Mouse (Mus musculus): Measurements from ENCODE around the gene 6030458C11Rik.
A peak's percentile ranks its signal among the peaks of the same experiment; 100 is the strongest.

Gene 6030458C11Rik

GRCm38 (mm10) chr15:12824197-12824952, at the start of gene 6030458C11Rik, which contains the start of gene Drosha:
TSS of gene 6030458C11Rik (minus strand) at chr15:12824649.
TSS of gene Drosha (plus strand) at chr15:12824815.
- peak; percentile 97 for DNase-seq

GRCm38 (mm10) chr15:12867269-12867668, 42.8 kb upstream of the 6030458C11Rik start:
- no peak for DNase-seq

DNA sequence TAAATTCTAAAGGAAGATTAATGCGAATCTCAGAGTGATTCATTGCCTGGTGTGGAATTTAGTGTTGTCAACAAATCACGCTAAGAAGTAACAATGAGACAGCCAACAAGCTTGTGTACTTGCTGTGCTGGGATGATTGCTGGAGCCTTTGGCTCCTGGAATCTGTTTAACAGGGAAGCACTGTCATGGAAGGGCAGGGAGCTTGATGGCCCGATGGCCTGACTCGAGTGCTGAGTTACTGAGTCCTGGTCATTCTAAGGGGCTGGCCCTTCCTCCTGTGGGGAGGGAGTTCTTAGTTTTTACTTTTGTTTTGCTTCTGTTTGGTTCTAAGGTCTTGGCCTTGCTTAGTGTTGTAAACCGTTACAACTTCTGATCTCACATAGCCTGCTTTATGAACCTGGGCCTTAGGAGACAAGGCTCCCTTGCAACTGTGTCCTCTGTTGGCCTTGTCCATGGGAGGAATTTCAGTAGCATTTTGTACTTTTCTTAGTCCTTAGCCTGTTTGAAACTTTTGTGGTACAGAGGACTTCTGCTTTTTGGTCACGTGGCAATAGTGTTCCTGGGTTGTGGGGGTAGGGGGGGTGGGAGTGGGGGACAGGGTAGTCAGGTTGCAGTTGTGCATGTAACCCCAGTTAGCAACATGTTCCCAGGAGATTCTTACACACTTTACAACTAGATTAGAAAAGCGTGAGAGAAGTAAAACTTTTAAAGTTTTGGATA, 41.3 kb upstream of the 6030458C11Rik start:
- no peak for DNase-seq

GRCm38 (mm10) chr15:12863669-12864068, 39.2 kb upstream of the 6030458C11Rik start:
- DNase-seq, result no peak

- DNase-seq, result no peak
These were observed 37.6 kb upstream of the 6030458C11Rik start for GRCm38 (mm10) chr15:12862061-12862460.

DNA sequence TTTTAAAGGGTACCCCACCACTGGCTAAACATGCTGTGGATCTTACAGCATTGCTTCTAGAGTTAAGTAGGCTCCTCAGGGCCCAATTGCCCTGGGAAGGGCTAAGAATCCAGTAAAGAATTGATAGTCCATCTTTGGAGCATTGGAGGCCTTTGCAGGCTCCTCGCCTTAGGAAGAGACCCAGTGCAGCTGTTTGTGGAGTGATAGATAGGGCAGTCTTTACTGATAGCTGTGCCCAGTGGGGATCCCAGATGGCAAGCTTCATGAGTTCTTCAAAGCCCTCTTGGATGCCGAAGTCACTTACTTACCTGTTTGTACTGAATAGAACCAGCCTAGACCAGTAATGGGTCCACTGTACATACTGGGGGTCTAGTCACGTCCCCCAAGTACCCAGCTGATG, 34.2 kb upstream of the 6030458C11Rik start:
- no peak for DNase-seq

DNA sequence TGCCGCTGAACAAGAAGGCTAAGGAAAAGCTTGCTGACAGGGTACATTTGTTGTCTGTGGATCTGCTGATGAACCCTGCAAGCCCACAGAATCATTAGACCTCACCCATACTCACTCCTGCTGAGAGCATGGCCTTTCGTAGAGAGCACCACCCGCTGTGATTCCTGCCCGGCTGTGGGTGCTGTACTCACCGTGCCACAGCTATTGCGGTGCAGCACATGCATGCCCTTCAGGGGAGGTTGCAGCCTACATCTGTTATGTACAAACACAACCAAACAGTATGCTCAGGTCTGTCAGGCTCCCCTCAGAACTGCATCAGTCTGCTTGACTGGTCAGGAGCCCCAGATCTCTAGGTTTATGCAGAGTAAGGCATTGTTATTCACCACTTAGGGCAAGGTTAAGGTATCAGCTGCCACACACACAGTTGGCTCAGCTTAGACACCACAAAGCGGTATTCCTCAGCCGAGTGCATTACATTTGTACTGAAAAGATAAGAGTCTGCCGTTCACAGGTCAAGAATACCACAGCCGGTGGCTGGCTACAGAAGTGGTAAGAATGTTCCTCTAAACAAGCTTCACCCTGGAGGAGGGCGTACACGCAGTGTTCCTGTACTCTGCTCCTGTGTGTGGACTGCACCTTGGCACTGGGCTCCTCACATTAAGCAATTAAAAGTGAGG, 33.5 kb upstream of the 6030458C11Rik start:
- no peak for DNase-seq

GRCm38 (mm10) chr15:12856780-12857179, 32.3 kb upstream of the 6030458C11Rik start:
- no peak for DNase-seq

- no peak for DNase-seq
These were observed 29.0 kb upstream of the 6030458C11Rik start for GRCm38 (mm10) chr15:12853471-12853870.

DNA sequence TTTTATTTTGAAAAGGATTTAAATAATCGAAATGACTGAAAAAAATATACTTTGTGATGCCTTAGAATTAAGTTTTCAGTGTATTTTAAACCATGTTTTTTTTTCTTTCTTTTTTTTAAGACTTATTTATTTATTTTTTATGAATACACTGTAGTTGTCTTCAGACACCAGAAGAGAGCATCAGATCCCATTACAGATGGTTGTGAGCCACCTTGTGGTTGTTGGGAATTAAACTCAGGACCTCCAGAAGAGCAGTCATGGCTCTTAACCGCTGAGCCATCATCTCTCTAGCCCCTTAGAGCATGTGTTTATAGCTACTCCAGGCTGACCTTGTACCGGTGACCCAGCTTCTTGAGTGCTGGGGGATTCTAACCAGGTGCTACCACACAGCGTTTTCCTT, 24.9 kb upstream of the 6030458C11Rik start:
- no peak for DNase-seq

- no peak for DNase-seq
These were observed 23.9 kb upstream of the 6030458C11Rik start for GRCm38 (mm10) chr15:12848196-12848975.

DNA sequence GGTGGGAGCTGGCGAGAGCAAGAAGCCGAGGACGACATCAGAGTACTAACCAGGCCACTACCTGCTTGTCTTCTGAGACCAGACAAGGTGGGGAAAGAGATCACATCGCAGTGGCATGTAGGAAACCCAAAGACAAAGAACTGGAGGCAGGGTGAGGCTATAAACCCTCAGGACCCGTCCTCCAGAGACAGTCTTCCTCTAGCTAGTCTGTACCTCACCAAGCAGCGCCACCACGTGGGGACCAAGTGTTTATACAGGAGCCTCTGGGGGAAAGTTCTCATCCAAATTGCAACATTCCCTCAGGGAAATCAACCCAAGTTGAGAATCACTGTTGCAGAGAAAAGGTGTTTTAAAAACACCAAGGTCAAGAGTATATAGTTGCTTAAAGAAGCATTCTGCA, 18.4 kb upstream of the 6030458C11Rik start:
- DNase-seq, result no peak

DNA sequence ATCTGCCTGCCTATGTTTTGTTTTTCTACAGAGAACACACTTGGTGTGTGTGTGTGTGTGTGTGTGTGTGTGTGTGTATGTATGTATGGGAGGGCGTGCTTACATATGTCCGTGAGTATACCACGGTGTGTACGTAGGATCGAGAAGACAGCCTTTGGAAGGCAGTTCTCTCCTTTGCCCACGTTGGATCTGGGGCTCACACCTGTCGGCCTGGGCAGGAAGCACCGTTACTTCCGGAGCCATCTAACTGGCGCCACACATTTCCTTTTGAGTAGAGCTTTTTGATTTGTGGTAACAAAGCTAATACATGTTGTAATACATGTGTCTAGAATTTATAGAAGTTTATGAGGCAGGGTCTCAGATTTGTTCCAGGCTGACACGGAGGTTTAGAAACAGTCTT, 16.3 kb upstream of the 6030458C11Rik start:
- DNase-seq, result no peak

GRCm38 (mm10) chr15:12834231-12834630, 9.8 kb upstream of the 6030458C11Rik start:
- no peak for DNase-seq

GRCm38 (mm10) chr15:12833385-12833784, 8.9 kb upstream of the 6030458C11Rik start:
- no peak for DNase-seq

DNA sequence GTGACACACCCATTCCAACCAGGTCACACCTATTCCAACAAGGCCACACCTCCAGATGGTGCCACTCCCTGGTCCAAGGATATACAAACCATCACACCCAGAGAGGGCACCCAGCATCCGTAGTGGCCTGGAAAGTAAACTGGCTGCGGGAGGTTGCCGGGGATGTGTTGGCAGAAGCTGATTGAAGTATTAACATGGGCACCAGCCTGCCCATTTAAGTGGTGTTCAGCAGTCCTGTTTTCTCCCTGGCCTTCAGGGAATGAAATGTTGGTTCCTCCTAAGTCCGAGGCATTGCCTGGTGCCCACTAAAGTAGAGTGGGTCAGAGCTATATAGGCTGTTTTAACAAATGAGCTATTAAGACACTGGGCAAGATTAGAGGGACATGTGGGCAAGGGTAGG, 8.2 kb upstream of the 6030458C11Rik start:
- DNase-seq, result no peak

GRCm38 (mm10) chr15:12829878-12830277, 5.4 kb upstream of the 6030458C11Rik start:
- DNase-seq, result no peak

- no peak for DNase-seq
These were observed 959 bp upstream of the 6030458C11Rik start for GRCm38 (mm10) chr15:12825408-12825807.

DNA sequence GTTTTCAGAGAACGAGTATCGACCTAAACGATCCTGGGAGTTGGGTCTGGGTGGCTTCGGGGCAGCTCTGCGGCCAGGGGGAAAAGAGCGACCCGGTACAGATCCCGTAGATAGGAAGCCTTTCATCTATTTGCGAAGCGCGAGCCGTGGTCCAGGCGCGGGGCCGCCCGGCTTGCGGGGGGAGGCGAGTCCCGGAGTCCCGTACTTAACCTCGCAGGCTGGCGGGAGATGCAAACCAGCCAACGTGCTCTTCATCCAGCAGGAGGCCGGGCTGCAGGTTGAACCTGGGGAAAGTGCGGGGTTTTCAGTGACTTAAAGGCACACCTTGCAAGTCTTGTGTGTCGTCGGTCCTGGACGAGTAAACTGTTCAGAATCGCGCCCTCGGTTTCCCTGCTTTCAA, 516 bp upstream of the 6030458C11Rik start:
- DNase-seq, result no peak

GRCm38 (mm10) chr15:12823455-12824119, 862 bp downstream of the 6030458C11Rik start:
- DNase-seq, result no peak

GRCm38 (mm10) chr15:12822416-12823395, 1.7 kb downstream of the 6030458C11Rik start:
- no peak for DNase-seq
